Mouse (Mus musculus): ENCODE measurements around the gene Slc2a9.

The Slc2a9 gene

DNA sequence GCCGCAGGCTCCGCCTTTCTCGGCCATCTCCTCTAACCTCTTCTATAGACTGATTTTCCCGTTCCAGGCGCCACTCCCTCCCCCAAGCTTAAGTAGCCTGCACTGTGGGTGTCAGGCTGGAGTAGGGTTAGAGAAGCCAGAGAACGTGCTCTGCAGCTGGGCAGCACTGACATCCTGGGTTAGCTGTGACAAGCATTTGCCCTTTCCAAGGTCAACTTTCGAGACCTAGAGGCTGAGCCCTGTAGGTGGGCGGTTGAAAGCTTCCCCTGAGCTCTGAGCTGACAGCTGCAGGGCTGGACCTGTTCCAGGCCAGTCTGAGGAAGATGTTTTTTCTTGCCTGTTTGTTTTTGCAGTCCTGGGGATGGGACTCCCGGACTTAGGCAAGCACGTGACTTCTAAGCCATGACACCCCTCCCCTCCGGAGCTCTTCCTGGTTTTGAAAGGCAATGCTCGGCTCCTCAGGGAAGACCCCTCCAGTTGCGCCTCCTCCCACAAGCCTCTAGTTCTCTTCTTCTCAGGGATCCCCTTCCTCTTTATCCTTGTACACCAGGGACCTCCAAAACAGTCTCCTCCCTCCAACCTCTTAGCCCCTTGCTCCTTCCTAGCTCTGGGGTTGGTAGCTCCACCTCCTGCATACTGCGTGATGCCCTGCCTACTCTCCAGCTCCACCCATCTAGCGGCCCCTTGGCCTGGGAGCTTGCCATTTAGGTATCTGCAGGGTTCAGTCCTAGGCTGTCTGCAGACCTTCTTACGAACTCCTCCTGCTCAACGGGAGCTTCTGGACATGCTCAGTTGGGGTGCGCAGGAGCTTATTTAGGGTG lies 136.1 kb downstream of the Slc2a9 start:
- DNase-seq, result no peak

DNA sequence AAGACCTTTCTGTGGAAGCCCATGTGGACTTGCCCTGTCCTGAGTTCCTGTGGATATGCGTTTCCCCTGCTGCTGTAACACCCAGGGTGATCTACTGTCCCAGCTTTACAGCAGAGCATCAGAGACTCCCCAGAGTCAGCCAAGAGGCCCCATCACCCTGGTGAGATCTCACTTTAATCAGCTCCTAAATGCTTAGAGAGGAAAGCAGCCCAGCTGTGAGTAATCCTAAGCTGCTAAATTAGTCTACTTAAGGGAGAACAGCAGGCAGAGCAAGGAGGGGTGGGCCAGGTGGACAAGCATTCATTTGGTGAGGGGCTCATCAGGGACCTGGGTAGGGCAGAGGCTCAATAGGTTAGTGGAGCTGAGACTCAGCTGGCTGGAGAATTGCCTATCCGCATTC lies 137.4 kb downstream of the Slc2a9 start:
- DNase-seq, result no peak

DNA sequence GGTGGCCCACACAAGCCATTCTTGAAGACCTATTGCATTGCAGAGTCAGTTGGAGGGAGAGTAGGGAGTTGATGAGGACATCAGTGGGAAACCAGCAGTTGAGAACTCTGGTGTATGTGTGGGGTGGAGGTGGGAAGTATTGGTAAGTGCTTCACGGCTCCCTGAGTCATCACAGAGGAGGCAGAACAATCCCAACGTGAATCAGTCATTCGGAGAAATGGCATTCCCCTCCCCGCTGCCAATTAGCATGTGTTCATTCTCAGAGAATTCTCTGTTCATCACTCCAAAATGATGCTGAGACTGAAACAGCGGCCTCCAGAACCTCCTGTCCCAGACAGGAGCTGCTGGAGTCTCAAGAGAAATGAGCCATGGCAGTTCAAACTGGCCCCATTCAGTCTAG lies 138.5 kb downstream of the Slc2a9 start:
- peak; percentile 78 for DNase-seq

DNA sequence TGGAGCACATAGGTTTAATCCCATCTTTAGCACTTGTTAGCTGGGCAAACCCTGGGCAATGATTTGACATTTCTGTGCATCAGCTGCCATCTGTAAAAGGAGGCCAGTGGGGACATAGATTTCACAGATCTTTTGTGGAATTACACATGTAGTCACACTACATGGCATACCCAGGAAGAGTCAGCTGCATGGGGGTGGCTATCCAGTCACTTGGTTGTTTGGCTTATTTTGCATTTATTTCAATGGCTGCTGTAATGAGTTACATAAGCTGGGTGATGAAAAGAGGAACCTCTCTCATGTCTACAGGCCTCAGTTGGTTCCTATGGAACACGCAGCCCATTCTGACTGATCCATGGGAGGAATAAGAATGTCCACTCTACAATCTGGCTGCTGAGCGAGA lies 143.2 kb downstream of the Slc2a9 start:
- peak; percentile 44 for DNase-seq

DNA sequence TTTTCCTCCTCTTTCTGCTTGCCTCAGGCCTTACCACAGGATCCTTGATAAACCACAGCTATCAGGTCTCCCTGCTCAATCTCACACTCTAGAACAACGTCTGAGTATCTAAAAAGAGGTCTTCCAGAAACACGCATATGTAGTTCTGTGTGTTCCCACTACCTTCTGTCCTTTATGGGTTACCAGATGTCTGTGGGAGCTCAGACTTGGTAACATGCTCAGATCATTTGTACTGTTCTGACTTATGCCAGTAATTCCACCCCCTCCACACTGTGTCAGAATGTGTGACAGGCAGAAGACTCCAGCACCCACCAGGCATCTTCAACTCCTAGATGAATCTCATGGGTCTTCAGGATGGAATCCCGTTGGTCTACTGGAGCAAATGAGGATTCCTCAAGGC lies 146.0 kb downstream of the Slc2a9 start:
- peak; percentile 85 for DNase-seq

DNA sequence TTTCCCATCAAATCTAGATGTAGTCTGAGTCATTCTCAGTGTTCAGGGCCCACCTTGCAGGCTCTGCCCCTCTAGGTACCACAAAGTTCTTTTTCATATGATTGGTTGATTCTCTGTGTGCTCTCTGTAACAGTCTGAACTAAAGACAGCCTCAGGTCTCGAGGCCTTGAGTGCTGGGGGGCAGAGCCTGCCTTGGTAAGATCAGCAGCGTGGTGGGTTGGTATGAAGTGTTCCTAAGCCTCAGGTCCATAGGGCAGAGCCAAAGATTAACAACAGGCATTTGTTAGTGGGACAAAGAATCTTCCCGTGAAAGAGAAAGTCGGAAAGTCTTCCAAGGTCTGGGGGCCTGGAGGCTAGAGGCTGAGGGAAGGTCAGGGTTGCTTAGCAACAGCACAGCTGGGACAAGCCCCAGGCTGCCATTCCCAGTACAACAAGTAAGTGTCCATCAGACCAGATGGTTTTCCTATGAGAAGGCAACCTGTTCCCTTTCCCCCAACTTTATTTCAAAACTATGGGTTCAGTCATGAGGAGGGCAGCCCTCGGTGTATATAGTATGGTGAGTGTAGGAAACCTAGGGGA lies 152.5 kb downstream of the Slc2a9 start:
- DNase-seq, result no peak

DNA sequence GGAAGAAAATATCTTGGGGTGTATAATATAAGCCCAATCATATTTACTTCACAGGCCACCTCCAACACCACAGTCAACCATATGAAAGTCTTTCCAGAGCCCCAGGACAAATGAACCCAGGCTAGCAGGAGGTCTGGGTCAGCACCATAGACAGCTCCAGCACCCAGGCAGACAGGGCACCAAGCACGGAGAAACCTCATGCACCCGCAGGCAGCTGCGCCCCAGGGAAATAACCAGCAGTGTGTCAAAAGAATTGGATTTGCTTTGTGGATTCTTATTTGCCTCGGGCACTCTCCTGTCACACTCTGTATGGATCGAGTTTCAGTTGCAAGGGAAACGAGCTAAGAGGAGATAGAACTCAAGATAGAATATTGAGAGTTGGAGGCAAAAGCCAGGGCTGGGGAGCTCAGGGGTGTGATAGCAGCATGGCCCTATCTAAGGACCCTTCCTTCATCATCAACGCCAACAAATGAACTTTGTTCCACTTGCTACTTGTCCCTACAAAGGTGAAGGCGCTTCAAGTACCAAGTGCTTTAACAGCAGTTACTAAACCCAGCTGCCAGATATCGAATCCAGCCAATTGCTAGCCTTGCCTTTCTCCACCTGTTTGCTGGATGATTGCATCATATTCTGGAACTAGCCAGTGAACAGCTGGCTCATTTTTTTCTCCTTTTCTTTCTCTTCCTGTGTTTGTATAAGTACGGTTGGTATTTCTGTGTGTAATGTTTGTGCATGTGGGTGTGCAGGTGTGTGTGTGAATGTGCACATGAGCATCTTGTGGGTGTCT lies 156.1 kb downstream of the Slc2a9 start:
- no peak for DNase-seq

DNA sequence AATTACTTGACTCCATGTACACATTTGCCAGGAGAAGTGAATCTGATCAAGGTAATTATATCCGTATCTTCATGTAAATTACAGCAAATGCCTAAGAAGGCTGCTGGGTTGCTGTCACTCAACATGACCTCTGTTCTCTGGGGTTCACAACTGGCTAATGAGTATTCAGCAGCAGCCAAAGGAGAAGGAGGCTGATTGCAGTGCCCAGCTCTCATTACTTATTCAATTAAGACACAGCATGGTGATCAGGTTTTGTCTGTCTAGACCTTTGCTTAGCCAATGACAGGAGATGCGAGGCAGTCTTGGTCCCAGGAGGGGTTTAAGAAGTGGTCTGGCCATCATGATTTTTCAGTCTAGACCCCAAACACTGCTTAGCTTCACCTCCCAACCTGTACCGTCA lies 159.8 kb downstream of the Slc2a9 start:
- no peak for DNase-seq

DNA sequence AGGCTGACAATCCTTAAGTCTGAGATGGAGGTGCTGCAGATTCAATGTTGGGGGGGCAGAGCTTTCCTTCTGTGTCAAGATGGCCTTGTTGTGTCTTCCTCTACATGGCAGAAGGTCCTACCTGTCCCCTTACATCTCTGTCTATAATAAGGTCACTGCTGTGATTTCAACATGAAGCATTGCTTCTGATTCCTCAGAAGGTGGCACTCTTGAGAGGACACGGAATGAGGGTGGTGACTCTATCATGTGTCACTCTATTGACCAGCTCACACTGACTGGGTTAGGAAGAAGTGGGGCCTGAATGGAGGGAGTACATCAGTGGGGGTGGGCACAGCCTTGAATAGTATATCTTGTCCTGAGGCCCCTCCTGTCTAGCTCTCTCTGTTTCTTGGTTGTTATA lies 168.4 kb downstream of the Slc2a9 start:
- no peak for DNase-seq

DNA sequence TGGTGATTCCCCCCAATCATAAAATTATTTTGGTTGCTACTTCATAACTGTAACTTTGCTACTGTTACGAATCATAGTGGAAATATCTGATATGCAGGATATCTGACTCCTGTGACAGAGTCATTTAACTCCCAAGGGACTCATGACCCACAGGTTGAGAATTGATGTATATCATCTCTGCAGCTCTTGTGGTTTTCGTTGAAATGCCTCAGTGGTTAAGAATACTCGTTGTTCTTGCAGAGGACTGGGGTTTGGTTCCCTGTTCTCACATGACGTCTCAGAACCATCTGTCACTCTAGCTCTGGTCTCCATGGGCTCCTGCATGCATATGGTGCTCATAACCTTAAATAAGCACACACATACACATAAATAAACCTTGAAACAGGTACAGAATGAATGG lies 169.6 kb downstream of the Slc2a9 start:
- no peak for DNase-seq

DNA sequence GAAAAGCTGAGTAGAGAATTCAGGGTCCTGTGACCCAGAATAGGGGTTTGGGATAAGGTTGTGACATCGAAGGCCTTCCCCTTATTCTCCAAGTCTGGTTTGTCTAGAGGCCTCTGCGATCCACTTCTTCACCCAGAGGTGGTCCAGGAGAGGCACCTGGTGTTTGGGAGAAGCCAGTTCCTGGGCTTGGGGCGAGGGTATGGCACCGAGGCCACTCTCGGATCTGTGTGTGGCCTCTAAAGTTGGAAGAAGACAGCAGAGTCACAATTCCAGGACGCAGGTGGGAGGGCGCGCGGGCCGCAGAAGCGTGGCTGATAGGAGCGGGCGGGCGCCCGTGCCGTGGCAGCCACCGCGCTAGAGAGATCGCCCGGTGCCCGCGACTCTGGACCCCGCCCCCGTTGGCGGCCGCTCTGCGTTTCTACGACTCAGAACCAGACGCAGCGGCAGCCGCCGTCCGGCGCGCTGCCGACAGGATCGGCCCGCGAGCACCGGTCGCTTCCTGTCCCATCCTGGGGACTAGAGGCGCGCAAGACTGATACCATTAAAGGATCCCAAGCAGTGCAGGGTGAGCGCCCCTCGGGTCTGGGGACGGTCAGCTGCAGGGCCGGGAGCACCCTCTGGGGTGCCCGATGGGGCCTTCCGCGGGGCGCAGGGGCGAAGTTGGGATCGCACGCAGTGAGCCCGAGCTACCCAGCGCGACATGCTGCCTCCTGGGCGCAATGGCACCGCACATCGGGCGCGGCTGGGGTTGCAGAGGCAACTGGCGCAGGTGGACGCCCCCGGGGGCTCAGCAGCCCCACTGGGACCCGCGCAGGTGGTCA lies 183.8 kb downstream of the Slc2a9 start, which contains the start of gene Drd5:
Gene Drd5, plus strand, starts transcription at position 402 of the 821 bp plus-strand sequence.
- no peak for DNase-seq

DNA sequence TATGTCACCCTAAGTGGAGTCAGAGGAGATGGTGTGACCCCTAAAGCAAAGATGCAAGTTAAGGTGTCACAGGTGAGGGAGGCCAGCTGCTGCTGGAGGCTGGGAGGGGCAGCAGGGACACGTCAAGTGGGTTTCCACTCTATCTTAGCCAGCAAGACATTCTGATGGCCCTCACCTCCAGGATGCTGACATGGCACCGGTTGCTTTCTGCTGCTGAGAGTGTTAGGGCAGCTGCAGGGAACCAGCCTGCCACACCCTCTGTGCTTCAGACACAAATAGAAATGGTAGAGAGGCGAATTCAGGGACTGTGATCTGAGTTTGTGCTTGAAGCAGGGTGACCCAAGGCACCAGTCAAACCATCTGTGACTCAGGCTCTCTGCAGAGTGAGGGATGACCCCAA lies 193.1 kb downstream of the Slc2a9 start:
- DNase-seq, result no peak

DNA sequence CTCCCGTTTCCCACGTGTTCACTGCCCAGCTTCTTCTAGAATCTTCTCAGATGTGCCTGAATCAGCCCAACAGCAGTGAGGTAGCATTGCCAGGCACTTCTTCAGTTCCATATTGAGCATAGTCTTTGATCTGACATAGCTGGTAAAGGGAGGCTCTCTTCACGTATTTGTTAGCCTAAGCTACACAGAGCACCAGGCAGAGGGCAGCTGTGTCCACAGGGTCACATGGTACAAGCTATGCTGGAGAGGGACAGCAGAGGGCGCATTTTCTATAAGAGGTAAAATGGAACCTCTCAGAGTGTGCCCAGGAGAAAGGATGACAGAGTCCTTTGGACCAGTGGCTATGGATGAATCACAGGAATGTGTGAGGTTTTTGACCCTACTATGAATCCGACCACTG lies 194.1 kb downstream of the Slc2a9 start:
- peak; percentile 54 for DNase-seq

DNA sequence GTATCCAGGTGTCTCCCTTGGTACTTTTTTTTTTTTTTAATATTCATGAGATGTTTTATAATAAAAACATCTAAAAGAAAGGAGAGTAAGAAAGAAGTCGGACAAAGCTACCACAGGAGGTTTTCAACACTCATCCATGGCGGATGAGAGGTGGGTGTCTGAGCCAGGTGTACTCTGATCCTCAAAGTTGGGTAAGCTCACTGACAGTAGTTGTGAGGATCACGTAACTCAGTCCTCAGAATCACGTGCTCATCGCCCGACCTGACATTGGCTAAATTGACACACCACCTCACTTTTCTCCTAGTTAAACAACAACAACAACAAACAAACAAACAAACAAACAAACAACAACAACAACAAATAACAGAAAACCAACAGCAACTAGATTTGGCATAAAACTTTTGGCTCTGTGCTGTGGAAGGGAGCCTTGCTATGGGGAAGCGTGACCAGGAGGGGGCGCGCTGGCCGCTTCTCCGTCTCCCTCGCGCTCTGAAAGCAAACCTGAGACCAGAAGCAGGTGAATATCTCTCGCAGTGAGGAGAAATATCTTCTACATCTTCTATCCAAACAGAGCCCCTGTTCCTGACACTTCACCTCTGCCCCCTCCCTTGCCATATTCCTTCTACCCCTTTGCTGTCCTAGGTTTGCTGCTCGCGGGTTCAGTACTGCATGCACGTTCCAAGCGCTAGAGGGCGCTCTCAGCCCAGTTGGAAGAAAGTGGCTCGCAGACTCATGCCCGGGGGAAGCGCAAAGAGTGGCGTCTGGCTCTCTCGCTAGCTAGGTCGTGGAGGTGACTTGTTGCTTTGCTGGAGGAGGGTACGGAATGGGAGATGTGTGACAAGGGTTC lies 195.5 kb downstream of the Slc2a9 start:
- DNase-seq, result peak; percentile 86

DNA sequence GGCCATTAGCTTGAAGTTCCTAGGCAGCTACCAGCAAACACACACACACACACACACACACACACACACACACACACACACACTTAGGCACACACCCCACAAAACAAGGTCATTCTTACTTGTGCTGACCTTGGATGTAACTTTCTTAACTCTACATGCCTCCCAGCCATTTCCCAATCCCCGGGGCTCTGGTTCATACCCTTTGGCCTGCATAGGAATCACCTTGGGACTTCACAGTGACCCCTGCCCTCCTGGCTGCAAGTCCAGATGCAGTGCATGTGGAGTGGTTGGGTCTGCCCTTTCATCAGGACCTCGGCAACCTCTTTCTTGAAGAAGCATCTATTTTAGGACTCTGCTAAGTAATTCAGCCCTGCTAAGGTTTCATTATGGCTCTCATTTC lies 197.7 kb downstream of the Slc2a9 start:
- no peak for DNase-seq

DNA sequence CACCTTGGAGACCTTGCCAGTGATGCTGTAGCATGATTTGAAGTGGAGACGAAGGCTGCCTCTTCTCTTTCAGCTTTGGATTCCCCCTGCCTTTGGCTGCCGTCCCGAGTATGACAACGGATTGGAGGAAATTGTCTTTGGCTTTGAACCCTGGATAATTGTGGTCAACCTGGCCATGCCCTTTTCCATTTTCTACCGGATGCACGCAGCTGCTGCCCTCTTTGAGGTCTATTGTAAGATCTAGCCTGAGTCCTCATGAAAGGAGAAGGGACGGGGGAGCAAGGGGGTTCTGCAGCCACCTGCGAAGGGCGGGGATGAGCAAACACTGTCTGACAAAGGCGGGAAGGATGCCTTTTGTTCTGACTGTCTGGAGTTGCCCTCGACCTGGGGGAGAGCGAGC lies 200.3 kb downstream of the Slc2a9 start:
- no peak for DNase-seq

DNA sequence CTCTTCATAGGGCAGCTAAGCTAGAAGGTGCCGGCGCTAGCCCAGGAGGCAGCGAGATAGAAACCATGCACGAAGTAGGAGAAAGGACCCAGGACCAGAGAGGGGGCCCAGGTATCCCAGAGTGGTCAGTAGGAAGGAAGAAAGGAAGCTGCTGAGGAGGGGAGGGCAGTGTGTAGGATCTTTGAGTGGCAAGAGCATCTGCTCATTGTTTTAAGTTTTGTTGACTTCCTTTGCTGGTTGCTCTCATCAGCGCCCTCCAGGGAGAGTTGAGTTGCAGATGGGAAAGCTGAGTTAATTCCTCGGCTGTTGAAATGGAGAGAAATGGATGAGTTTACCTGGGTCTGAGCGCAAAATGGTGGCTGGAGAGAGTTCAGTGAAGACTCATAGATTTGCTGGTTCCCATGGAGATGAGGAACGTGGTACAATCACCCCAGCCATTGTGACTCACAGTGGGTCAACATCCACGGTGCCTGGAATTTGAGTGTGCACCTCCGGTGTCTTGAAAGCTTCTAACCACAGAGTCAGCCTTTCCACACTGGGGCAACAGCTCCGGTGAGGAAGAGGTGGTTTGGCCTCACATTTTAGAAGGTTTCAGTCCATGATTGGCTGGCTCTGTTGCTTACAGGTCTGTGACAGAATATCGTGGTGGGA lies 201.1 kb downstream of the Slc2a9 start:
- no peak for DNase-seq

Data from layer of hippocampus, adult 9-11 months (tissue).